Mouse (Mus musculus): ENCODE measurements around the gene Rsad2.
"Not testable (repeated sequence)": the region's sequence is repeated elsewhere in the genome, so short reads cannot be mapped to it uniquely, and the experiment has no call there.

Gene Rsad2

DNA sequence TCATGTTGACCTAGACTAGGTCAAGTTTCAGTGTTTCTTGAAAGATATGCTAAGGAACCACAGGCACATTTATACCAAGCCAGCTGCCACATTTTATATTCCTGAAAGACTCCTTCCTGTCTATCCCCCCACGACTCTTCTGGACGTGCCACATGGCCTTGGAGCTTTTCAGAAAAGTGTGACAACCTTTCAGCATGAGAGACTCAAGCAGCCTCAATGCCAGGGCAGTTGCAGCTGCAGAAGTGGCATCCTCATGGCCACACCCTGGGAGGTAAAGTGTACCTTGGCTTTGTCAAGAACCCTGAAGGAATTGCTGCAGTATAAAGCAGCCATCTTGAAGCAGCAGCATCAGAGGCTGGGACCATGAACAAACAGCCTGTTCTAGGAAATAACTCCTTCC lies 11.7 kb downstream of the Rsad2 start:
- no peak for DNase-seq

DNA sequence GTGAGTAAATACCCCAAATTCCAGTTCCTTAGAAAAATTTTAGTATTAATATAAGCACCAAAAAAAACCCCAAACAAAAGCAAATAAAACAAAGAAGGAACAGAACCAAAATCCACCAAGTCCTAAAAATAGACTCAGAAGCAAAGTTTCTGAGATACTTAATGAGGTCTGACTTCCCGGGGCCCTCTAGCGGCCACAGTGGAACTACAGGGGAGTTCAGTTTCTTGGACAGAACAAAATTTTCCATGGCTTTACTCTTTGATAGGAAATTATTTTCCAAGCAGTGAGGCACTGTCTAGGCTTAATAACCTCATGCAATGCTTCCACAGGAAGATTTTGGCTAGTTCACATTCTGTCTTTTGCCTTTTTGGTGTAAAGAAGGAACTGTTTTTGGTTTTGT lies 12.2 kb downstream of the Rsad2 start:
- DNase-seq: peak; percentile 76 to 84

DNA sequence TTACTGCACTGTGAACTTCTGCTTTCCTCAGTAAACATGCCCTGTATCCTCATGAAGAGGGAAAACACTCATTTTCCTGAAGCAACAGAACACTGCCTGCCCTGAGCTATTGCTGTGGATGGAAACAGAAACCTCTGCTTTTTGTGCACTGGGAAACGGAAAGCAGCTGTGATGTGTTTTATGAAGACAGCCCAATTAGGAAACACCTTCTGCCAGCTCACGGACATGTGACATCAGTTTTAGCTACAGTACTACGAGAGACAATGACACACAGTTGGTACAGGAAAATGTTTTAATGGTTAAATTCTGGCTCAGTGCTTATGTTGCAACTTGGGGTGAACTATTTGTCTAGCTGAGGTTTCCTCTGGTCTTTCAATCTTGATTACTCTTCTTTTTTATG lies 16.9 kb downstream of the Rsad2 start:
- DNase-seq: no peak

DNA sequence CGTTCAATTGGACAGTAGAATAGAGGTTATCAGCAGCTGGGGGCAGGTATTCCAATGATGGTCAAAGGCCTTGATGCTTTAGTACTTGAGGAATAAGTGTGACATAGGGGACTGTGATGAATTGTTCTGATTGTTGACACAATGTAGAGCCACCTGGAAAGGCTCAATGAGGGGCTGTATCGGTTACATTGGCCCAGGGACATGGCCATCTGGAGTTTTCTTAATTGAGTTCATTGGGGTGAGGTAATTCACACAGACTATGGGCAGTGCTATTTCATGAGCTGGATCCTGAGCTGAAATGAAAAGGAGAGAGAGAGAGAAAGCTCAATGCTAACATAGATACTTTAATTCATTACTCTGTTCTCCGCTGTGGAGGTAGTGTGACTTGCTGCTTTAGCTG lies 18.3 kb downstream of the Rsad2 start:
- no peak for DNase-seq

DNA sequence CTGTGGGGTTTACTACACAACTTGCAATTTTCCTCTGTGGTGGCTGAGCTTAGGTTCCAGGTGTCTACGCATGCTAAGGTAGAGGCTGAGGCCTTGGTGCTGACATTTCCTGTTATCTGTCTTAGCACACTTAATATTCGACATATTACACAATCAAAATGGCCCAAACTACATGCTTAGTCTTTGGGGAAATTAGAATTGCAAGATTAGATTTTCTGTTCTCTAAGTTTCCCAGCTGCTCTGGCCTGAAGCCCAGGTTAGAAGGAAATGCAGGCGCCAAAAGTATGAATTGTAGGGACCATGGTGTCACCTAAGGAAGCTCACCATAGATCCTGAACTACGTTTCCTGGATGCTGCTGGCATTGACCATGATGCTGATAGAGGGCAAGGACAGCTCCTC lies 19.9 kb downstream of the Rsad2 start:
- peak; percentile 16 to 39 for DNase-seq

DNA sequence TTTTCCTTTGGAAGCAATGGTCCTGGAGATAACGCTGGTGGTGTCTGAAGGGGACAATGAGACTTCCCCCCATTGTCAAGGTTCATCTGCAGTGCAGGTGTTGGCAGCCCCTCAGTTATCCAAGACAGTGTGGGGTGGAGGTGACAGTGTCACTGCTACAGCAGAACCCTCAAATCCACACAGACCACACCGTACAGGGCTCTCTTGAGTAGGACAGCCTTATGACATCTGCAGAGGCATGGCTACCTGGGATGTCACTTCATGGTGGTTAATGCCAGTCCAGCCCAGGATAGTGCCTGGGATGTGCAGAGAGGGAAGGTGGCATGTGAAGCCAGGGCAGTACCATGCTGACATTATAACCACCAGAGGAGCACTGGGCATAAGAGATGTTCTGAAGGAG lies 27.5 kb downstream of the Rsad2 start:
- DNase-seq: not testable (repeated sequence)

DNA sequence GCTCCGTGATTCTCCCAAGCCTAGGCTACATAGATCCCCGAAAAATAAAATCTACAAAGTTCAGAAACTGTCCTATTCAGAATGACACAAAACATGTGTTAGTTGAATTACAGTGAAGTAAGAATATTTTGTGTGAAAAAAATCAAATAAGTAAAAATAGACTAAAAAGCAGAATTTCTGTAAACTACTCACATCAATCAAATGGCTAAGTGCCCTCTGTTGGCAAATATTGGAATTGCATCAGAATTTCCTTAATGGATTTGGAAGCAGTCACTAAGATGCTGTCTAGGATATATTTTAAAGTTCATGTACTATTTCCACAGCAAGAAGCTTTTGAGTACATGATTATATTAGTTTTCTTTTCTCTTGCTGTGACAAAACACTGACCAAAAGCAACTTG lies 31.4 kb downstream of the Rsad2 start:
- DNase-seq: no peak

DNA sequence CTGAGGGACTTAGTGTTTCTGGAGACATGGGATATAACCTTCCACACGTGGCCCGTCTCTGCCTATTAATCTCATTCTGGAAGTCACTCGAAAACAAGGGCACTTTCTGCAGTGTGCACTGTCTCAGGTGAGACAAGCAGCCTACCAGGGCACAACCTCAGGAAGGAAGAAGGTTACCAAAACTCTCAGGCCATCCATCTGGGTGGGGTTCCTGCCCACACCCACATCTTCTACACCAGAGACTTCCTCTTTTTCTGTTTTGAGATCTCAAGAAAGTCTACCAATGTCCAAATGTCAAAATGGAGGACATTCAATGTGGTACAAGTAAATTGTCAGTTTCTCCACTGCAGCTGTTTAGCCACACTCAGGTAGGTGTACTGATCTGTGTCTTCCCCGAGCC lies 37.9 kb downstream of the Rsad2 start:
- no peak for DNase-seq

DNA sequence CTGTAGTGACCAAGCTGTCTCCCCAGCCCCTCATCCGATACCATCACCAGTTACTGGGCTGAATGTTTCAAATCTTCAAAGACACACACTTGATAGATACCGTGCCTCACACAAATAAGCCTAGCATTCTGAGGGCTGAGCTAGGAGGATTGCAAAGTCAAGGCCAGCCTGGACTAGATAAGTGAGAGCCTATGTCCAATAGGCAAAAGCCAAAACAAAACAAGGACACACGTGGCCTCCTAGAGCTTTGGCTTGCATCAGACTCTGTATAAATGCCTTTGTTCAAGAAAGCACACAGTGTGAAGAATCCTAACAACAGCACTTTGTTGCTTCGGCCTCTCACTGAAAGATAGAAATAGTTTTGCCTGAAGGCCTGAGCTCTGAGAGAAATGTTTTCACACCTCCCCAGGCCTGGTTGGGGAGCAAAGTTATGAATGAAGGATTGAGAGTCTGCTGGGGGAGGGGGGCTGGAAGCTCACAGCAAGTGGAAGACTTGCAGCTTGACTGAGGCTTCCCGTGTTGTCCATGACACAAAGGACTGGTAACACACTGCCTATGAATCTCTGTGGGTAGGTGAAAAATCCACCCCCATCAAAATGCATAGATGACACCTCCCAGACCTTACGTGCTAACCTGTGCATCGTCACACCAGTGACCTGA lies 39.5 kb downstream of the Rsad2 start:
- no peak for DNase-seq

DNA sequence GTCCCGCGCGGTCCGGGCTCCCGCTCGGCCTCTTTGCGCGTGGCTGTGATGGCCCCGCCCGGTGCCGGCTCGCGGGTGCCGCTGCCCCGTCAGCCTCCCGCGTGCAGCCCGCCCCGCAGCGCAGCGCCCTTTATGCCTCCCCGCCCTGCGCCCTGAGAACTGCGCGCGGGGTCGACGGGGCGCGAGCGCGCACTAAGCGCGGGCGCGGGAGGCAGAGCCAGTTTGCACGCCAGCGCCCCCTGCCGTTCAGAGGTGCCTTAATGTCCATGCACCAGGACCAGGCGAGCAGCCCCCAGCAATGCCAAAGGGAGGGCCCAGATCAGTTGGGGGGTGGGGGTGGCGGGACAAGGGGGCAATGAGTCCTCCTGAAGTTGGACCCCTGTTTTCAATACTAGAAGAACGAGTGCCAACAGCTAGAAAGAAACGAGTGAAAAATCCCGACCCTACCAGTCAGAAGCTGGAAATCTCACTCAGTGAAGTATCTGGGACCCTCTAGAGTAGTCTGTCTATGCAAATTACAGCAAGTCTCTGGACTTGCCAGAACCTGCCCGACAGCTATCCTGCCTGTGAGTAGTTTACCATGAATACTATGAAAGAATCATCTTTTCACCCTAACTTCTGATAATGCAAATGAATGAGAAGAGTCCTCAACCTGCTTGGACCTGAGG lies 41.0 kb downstream of the Rsad2 start, which contains the start of gene Rnf144a:
TSS of gene Rnf144a (minus strand) at position 151 of the 668 bp plus-strand sequence.
- peak; percentile 91 to 94 for DNase-seq

DNA sequence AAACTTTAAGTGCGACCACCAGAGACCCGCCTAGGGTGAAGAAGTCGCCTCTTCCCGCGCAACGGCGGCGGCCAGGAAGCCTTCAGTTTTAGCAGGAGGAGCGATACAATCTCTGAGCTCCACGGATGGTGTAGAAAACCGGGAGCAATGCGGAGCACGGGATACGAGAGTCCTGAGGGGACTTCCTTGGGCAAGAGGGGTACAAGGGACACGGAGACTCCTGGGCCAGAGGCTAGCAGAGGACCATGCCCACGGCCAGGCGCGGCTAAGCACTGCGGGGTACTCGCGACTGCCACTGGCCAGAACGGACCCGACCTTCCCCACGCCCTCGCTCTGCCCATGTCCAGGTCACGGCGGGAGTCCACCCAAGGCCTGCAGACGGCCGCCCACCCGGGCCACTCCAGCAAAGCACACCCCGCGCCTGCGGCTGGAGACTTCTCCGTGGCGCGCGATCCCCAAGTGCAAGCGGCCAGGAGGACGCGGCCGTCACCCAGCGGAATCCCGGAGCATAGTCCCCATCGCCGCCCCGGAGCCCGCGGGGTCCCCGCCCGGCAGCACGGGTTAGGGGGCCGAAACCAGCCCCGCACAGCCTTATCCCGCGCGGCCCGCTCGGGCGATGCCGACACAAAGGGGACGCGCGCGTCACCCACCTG lies 41.7 kb downstream of the Rsad2 start:
- peak; percentile 64 to 72 for DNase-seq

DNA sequence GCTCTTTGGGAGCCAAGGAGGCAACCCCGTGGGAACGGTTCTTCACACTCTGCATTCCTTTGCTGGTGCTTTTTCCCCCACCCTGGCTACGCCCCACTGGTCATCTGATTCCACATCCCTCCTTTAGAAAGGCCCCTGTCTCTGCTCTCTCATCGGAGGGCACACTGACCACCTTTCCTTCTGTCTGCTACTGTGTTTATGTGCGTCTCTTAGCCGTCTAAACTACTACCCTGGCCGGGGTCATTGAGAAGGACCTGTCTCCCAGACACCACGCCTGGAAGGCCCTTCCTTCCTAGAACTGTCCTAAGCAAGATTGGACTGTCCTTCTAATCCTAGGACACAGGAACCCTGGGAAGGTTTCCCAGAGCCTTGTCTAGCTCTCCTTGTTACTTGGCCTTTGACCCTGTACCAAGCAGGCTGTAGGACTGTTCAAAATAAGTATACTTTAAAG lies 42.3 kb downstream of the Rsad2 start:
- peak; percentile 30 to 38 for DNase-seq

DNA sequence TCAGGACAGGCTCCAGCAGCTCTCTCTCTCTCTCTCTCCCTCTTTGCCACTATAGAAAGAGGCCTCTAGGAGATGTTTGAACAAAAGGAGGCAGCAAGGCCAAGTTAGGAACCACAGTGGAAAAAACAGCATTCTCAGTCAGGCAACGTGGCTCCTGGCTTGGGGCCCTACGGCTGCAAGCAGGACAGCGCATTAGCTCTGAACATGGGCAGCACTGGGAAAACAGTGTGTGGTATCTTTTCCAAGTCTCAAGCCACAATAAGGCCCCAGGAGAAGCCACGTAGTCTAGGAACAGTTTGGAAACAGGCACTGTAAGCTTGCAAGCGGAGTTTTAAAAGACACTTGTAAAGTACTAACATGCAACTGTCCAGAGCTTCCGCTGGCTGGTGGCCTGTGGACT lies 43.5 kb downstream of the Rsad2 start:
- DNase-seq: peak; percentile 32 to 42

DNA sequence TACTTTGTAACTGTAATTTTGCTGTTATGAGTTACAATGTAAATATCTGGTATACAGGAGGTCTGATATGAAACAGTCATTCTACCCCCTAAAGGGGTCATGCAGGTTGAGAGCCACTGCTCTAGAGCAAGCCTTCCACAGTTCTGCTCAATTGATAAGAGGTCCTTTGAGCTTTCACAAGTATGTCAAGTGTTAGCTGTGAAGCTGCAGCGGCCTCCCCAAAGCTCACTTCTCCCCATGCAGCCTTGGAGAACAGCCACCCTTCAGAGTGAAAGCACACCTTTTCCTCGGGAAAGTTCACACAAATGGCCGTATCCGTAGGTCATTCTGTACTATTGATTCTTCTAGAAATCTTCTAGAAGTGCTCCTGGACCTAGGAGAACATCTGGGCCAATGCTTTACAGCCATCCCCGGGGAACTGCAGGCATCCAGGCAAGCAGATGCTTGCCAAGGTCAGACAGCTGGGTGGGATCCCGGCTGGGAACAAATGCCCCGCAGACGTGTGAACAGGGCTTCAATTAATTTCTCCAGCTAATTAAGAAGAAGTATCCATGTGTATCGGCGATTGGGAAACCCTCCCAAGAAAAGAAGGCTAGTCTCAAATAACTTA lies 44.3 kb downstream of the Rsad2 start:
- DNase-seq: peak in 1 of 2 experiments; percentile 13

DNA sequence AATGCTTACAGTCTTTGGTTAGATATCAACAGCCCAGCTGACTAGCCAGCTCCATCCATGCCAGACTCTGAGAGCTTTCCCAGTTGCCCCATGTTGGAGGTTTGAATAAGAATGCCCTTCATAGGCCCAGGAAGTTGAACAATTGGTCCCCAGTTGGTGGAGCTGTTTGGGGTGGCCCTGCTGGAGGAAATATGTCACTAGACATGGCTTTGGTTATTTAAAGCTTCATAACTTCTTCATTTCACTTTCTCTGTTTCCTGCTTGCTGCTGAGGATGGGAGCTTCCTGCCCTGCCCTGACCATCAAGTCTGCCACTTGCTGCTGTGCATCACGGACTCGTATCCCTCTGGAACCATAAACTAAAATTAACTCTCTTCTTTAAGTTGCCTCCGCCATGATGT lies 45.8 kb downstream of the Rsad2 start:
- DNase-seq: no peak

DNA sequence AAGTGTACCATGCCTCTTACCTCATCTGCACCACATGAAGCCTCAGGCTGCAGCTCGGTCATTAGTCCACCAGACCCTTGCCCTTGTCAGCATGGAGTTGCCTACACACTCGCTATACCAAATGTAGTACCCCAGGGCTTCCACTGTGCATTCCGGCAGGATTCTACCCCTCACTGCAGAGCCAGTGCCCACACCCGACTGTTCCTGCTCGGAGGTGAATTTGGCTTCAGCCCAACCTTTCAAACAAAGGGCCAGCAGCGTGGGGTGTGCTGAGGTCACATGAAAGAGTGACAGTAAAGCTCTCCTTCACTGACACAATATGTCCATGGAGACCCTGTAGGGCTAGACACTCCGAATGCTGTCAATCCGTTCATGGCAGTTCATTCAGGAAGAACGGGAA lies 47.5 kb downstream of the Rsad2 start:
- DNase-seq: peak; percentile 22 to 52

DNA sequence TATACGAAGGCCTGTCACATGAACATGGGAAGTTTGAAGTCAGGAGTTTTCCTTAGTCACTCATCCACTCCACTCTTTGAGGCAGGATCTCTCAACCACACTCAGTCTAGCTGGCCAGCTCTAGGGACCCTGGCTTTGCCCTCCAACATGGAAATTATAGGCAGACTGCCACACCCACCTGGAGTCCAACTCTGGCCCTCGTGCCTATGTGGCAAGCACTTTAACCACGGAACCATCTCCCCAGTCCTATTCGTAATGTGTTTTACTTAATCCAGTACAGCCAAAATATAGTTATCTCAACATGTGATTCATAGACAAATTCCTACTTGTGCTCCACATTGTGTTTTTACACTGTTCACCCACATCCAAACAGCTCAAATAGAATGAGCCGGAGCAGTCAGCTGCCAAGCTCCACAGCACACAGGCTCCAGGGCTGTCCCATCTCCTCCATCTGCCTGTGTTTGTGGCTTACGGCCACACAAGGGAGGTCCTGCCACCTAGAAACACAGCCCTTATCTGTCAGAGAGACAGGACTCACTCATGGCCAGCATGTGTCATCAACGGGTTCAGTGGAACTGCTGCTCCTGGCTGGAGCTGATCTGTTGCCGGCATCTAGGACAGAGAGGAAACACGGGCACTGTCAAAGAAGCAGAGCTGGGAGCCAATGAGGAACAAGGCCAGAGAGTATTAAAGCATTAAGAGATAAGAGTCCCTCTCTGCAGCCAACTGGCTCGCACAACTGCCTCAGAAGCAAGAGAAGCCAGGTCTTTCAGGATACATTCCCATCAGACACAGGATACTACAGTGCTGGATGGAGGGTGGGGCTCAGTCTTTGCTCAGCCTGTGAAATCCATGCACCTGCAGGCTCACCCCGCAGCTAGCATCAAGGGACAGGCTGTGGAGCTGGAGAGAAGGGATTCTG lies 51.2 kb downstream of the Rsad2 start:
- peak in 1 of 2 experiments; percentile 73 for DNase-seq

DNA sequence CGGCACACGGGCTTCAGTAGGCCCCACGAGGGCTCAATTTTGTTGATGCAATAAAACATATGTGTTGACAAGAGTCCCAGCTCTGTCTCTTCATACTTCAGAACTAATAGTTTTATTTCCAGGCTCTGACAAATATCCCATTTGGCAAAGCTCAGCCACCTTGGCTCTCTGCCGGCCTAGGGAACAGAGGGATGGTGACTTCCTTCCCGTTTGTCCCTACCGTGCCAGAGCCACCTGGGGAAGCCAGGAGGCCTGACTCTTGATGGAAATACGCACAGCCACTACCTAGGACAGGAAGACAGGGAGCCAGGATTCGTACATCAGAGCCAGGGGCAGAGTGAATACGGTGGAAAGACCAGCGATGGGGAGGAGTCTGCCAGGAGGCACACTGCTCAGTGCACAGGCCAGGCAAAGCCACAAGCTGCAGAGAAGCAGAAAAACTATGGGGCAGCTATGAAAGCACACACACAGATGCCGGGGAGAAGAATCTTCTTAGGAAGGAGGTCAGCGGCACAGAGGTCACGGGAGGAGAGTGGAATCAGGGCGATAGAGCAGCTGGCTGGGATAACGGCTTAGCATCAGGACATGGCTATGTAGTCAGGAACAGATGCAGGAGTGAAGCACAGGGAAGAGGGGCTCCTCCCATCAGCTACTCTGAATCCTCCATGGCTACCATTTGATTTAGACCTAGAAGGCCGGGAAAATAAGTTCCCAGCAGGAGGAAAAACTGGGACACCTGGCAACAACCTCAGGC lies 52.7 kb downstream of the Rsad2 start:
- DNase-seq: peak; percentile 57 to 73

DNA sequence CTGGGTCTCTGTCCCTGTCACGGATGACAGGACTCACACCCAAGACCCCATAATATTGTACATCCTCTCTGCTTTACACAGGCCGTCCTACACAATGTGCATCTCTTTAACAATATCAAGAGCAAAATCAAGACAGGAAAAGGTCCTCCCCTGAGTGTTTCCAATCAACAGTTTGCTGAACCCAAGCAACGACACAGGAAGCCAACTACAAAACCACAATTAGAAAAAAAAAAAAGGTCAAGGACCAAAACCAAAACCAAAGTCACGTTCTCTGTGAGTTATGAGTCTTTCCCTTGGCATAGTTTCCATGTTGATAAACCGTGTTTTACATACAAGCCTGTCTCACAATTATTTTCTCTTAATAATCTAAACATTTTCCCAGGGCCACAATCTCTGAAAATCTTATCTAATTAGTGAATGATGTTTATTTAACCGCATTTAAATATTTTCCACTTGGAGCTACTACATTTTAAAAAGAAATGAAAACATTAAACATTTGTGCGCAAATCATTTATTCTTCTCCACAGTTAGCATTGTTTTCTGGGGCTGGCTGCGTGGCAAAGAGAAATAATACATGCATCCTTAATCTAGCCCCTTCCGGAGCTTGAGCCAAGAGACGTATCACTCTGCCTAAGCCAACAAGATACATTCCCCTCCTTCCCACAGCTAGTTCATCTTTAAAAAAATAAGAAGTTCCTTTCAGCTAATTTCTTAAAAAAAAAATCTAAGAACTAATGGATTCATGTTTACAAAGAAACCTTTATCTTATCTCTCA lies 54.4 kb downstream of the Rsad2 start:
- DNase-seq: no peak

DNA sequence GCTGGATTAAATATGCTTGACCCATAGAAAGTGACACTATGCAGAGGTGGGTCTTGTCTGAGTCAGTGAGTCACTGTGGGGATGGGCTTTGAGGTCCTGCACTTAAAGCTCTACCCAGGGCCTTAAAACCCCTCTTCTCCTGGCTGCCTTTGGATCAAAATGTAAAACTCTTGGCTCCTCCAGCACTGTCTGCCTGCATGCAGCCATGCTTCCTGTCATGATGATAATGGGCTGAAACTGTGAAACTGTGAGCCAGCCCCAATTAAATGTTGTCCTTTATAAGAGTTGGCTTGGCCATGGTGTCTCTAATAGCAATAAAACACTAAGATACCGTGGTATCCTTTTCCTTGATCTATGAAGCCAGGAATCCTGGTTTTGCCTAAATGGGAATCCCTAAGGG lies 55.0 kb downstream of the Rsad2 start:
- no peak for DNase-seq

DNA sequence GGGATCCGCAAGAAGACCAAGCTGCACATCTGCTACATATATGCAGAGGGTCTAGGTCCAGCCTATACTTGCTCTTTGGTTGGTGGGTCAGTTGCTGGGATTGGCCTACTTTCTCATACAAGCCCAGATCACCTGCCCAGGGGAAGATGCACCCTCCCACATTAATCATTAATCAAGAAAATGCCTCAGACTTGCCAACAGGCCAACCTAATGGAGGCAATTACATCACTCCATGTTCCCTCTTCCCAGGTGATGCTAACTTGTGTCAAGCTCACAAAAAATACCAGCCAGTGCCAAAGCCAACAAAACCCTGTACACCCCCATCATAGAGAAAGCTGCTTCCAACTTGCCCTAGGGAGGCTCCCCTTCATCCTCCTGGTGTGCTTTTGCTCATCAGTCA lies 55.5 kb downstream of the Rsad2 start:
- DNase-seq: no peak
